Mouse (Mus musculus): ENCODE measurements around the gene Plxnc1.

The Plxnc1 gene

GRCm38 (mm10) chr10:94919960-94920359 is 24.7 kb downstream of the Plxnc1 start:
- no peak for DNase-seq (ENCODE audit: low spot score)

GRCm38 (mm10) chr10:94919552-94919951 is 25.1 kb downstream of the Plxnc1 start:
- no peak for DNase-seq (ENCODE audit: low spot score)

- DNase-seq (ENCODE audit: low spot score), result no peak
Measured at GRCm38 (mm10) chr10:94918618-94919017, 26.0 kb downstream of the Plxnc1 start.

GRCm38 (mm10) chr10:94917990-94918389 is 26.6 kb downstream of the Plxnc1 start:
- DNase-seq (ENCODE audit: low spot score), result no peak

GRCm38 (mm10) chr10:94917354-94917753 is 27.3 kb downstream of the Plxnc1 start:
- DNase-seq (ENCODE audit: low spot score), result no peak

GRCm38 (mm10) chr10:94916610-94917009 is 28.0 kb downstream of the Plxnc1 start:
- DNase-seq (ENCODE audit: low spot score), result no peak

- DNase-seq (ENCODE audit: low spot score), result no peak
Measured at GRCm38 (mm10) chr10:94915746-94916145, 28.9 kb downstream of the Plxnc1 start.

- DNase-seq (ENCODE audit: low spot score), result no peak
Measured at GRCm38 (mm10) chr10:94914081-94914480, 30.6 kb downstream of the Plxnc1 start.

GRCm38 (mm10) chr10:94913336-94913739 is 31.3 kb downstream of the Plxnc1 start:
- no peak for DNase-seq (ENCODE audit: low spot score)

- DNase-seq (ENCODE audit: low spot score), result no peak
Measured at GRCm38 (mm10) chr10:94912551-94912950, 32.1 kb downstream of the Plxnc1 start.

- DNase-seq (ENCODE audit: low spot score), result no peak
Measured at GRCm38 (mm10) chr10:94911102-94911501, 33.5 kb downstream of the Plxnc1 start.

GRCm38 (mm10) chr10:94910570-94910969 is 34.1 kb downstream of the Plxnc1 start:
- DNase-seq (ENCODE audit: low spot score), result no peak

- DNase-seq (ENCODE audit: low spot score), result no peak
Measured at GRCm38 (mm10) chr10:94909789-94910188, 34.8 kb downstream of the Plxnc1 start.

- peak; percentile 78 for DNase-seq (ENCODE audit: low spot score)
Measured at GRCm38 (mm10) chr10:94908976-94909717, 35.5 kb downstream of the Plxnc1 start.

GRCm38 (mm10) chr10:94905689-94906473 is 38.8 kb downstream of the Plxnc1 start:
- no peak for DNase-seq (ENCODE audit: low spot score)

GRCm38 (mm10) chr10:94905219-94905618 is 39.4 kb downstream of the Plxnc1 start:
- no peak for DNase-seq (ENCODE audit: low spot score)

GRCm38 (mm10) chr10:94896950-94897349 is 47.7 kb downstream of the Plxnc1 start:
- no peak for DNase-seq (ENCODE audit: low spot score)

GRCm38 (mm10) chr10:94896311-94896710 is 48.3 kb downstream of the Plxnc1 start:
- no peak for DNase-seq (ENCODE audit: low spot score)

- no peak for DNase-seq (ENCODE audit: low spot score)
Measured at GRCm38 (mm10) chr10:94895876-94896275, 48.8 kb downstream of the Plxnc1 start.

GRCm38 (mm10) chr10:94889735-94890134 is 54.9 kb downstream of the Plxnc1 start:
- DNase-seq (ENCODE audit: low spot score), result no peak

GRCm38 (mm10) chr10:94883216-94883615 is 61.4 kb downstream of the Plxnc1 start:
- DNase-seq (ENCODE audit: low spot score), result peak; percentile 79

- DNase-seq (ENCODE audit: low spot score), result no peak
Measured at GRCm38 (mm10) chr10:94871506-94871905, 73.1 kb downstream of the Plxnc1 start.

- no peak for DNase-seq (ENCODE audit: low spot score)
Measured at GRCm38 (mm10) chr10:94871102-94871501, 73.5 kb downstream of the Plxnc1 start.
